Mouse (Mus musculus): ENCODE results near the gene Ube2j2. TPM values are rescaled to one million over a fixed set of nuclear protein-coding genes. Genes with fewer than 3 reads are reported as not detected.

Gene Ube2j2
- total RNA-seq, 2 experiments from 2014 or later: 96.0 to 101 TPM

Small RNA genes within 50 kb of the gene (microRNA-seq; reads per million reads assigned to microRNA genes)
- gene Gm22991: not detected

Other genes starting within 250 kb of the Ube2j2 start
- 10 to 100 TPM; 20.3 to 22.0 TPM for gene Fndc10, start 249.5 kb upstream of the Ube2j2 start, total RNA-seq (2021)
- 10 to 100 TPM; 82.1 to 83.7 TPM for gene Ssu72, start 239.0 kb upstream of the Ube2j2 start, total RNA-seq (2021)
- 10 to 100 TPM; 41.0 to 44.8 TPM for gene Tmem240, start 209.0 kb upstream of the Ube2j2 start, total RNA-seq (2021)
- gene Atad3a, start 182.7 kb upstream of the Ube2j2 start, total RNA-seq (2021): 10 to 100 TPM; 64.8 to 69.8 TPM
- 10 to 100 TPM; 15.6 to 16.4 TPM for gene Vwa1, start 169.1 kb upstream of the Ube2j2 start, total RNA-seq (2021)
- gene Tmem88b, start 158.0 kb upstream of the Ube2j2 start, total RNA-seq (2021): 1 to 10 TPM; 1.3 TPM
- not detected for gene Ankrd65, start 153.4 kb upstream of the Ube2j2 start, total RNA-seq (2021)
- gene Mrpl20, start 141.0 kb upstream of the Ube2j2 start, total RNA-seq (2021): 100 to 1,000 TPM; 102 to 104 TPM
- gene Ccnl2, start 131.3 kb upstream of the Ube2j2 start, total RNA-seq (2021): 10 to 100 TPM; 84.1 to 85.0 TPM
- 10 to 100 TPM; 59.7 to 62.7 TPM for gene Aurkaip1, start 112.6 kb upstream of the Ube2j2 start, total RNA-seq (2021)
- 10 to 100 TPM; 15.0 to 15.1 TPM for gene Mxra8, start 104.2 kb upstream of the Ube2j2 start, total RNA-seq (2021)
- 10 to 100 TPM; 82.5 to 88.2 TPM for gene Dvl1, start 96.4 kb upstream of the Ube2j2 start, total RNA-seq (2021)
- gene Tas1r3, start 80.5 kb upstream of the Ube2j2 start, total RNA-seq (2021): under 1 TPM; 0.28 to 0.32 TPM
- gene Cptp, start 74.4 kb upstream of the Ube2j2 start, total RNA-seq (2021): 10 to 100 TPM; 26.6 to 27.5 TPM
- 10 to 100 TPM; 44.1 to 54.7 TPM for gene Ints11, start 74.3 kb upstream of the Ube2j2 start, total RNA-seq (2021)
- 10 to 100 TPM; 62.3 to 68.1 TPM for gene Pusl1, start 52.0 kb upstream of the Ube2j2 start, total RNA-seq (2021)
- 100 to 1,000 TPM; 164 to 168 TPM for gene Acap3, start 52.0 kb upstream of the Ube2j2 start, total RNA-seq (2021)
- gene C1qtnf12, start 18.5 kb downstream of the Ube2j2 start, total RNA-seq (2021): 10 to 100 TPM; 12.0 to 14.8 TPM
- gene B3galt6, start 48.8 kb downstream of the Ube2j2 start, total RNA-seq (2021): 10 to 100 TPM; 12.9 to 13.7 TPM
- gene Sdf4, start 49.0 kb downstream of the Ube2j2 start, total RNA-seq (2021): 100 to 1,000 TPM; 111 to 112 TPM
- 1 to 10 TPM; 1.3 to 1.5 TPM for gene Tnfrsf4, start 70.0 kb downstream of the Ube2j2 start, total RNA-seq (2021)
- gene Tnfrsf18, start 82.3 kb downstream of the Ube2j2 start, total RNA-seq (2021): not detected
- not detected for gene Ttll10, start 115.6 kb downstream of the Ube2j2 start, total RNA-seq (2021)
- 10 to 100 TPM; 34.6 to 37.5 TPM for gene 9430015G10Rik, start 166.2 kb downstream of the Ube2j2 start, total RNA-seq (2021)
- under 1 TPM; 0.42 to 0.72 TPM for gene Rnf223, start 186.7 kb downstream of the Ube2j2 start, total RNA-seq (2021)